Mouse (Mus musculus): ENCODE data around the gene Sult6b1. TPM values are rescaled to one million over a fixed set of nuclear protein-coding genes. Genes with fewer than 3 reads are reported as not detected.

Gene Sult6b1
- polyA plus RNA-seq, 1 experiment from 2014 or later = 0.11 TPM

DNA sequence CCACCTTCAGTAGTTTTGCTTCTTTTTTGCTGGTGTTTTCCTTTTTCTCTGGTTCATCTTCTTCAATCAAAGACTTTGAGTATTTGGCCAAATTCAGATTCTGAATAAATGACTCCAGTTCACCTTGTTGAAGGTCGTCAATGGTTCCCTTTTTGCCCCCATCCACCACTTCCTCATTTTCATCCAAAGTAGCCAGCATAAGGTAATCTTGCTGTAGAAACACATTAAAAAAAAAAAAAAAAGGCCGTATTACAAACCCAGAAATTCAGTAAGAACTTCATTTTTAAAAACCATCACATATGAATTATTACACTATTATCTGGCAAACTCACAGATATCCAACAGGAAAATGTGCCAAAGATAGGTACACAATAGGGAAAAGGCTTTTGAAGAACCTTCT lies 29.1 kb upstream of the Sult6b1 start:
- 86% methylated on average over 2 of the region's 2 CpGs for WGBS
- no peak overlapping the region for H3K9ac ChIP-seq (ENCODE audit: low read length)
- no peaks in the 10 kb centered on the region for H3K27me3 ChIP-seq (ENCODE audit: control insufficient read depth, insufficient read depth, low read length)
- ATAC-seq (ENCODE audit: insufficient read depth, low FRiP score, low TSS enrichment) (no peak), DNase-seq (ENCODE audit: low spot score) (no peak)
- H3K27ac ChIP-seq (ENCODE audit: low read depth, low read length) = no peak overlapping the region
- H3K4me3 ChIP-seq (ENCODE audit: low read depth, low read length) = peak overlapping the region; percentile 80
- H3K4me1 ChIP-seq (ENCODE audit: control insufficient read depth, insufficient read depth, low read length) = peaks cover 4% of the 10 kb centered on the region; the same call in 1 of the 2 replicates
- no peaks in the 10 kb centered on the region for H3K9me3 ChIP-seq (ENCODE audit: control insufficient read depth, low read length)
- peaks cover 6% of the 10 kb centered on the region for H3K36me3 ChIP-seq (ENCODE audit: control insufficient read depth, insufficient read depth, low read length)
- H3K4me2 ChIP-seq (ENCODE audit: low read depth) = peak overlapping the region; percentile 62

DNA sequence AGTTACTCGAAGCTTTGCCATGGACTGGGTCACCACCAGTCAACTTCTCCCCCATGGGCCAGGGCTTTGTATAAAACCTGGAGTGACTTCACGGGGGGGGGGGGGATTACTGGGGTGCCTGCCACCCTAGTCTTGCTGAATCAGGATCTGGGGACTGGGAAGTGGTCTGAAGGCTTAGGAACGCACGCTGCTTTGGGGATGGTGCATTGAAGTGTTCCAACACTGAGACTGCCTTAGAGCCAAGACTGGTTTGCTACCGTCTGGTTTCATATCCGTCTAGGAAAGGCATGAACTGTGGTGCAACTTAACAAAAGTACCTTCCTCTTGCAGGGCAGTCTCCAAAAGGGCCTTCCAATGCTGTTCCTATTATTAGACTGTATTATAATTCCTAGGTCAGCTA lies 10.9 kb upstream of the Sult6b1 start:
- H3K27ac ChIP-seq (ENCODE audit: low read depth, low read length) = no peak overlapping the region
- ATAC-seq (ENCODE audit: insufficient read depth, low FRiP score, low TSS enrichment) = no peak
- H3K4me3 ChIP-seq (ENCODE audit: low read depth, low read length) = no peak overlapping the region
- no peak overlapping the region for H3K4me2 ChIP-seq (ENCODE audit: low read depth)
- H3K4me1 ChIP-seq (ENCODE audit: control insufficient read depth, insufficient read depth, low read length) = peaks cover 3% of the 10 kb centered on the region; the same call in 1 of the 2 replicates
- no peak for DNase-seq (ENCODE audit: low spot score)
- no peak overlapping the region for H3K9ac ChIP-seq (ENCODE audit: low read length)
- peaks cover 9% of the 10 kb centered on the region for H3K36me3 ChIP-seq (ENCODE audit: control insufficient read depth, insufficient read depth, low read length)
- no peaks in the 10 kb centered on the region for H3K9me3 ChIP-seq (ENCODE audit: control insufficient read depth, low read length)
- WGBS = 53% methylated on average over 6 of the region's 6 CpGs
- H3K27me3 ChIP-seq (ENCODE audit: control insufficient read depth, insufficient read depth, low read length) = no peaks in the 10 kb centered on the region

DNA sequence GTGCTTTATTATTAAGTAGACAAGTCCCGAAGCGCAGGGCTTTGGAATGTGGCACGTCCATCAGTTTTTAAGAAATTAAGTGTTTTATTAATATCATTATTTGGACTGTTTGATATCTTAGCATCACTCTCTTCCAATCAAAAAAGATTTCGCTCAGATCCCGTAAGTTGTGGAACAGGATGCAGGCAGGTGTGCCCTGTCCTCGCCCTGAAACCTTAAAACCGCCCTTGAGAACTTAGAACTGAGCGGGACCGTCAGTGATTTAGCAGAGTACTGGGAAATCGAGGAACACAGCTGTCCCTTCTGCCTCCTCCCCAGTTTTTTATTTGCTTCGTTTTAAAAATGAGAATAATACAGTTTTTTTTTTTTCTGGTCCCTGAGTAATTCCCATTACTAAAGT lies 10.1 kb upstream of the Sult6b1 start:
- 4% methylated on average over 11 of the region's 11 CpGs for WGBS
- no peak for DNase-seq (ENCODE audit: low spot score)

DNA sequence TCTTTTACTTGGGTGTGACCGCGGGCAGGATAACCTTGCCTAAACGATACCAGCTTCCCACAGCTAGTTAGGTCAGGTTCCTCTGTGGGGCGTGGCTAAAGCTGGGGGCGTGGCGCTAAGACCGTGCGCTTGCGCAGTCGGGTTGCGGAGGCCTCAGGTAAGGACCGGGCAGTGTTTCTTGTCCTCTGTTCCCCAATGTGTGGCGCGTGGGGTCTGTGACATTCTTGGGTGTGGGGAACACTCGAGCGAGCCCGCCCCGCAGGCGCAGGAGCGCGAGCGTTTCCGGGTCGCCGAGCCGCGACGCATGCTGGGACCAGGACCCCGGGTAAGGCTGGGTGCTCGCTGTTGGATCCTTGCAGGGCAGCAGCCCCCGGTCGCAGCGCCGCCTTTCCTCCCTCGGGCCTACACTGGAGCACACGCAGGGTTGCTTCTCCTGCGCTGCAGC lies 9.6 kb upstream of the Sult6b1 start, which contains the start of gene Cebpzos:
Gene Cebpzos, plus strand, starts transcription at position 132 of the 445 bp plus-strand sequence.
- ATAC-seq (ENCODE audit: insufficient read depth, low FRiP score, low TSS enrichment) (peak; percentile 87), DNase-seq (ENCODE audit: low spot score) (peak; percentile 90)
- Histone ChIP-seq H3K4me3 (ENCODE audit: low read depth, low read length) (peak within 1 kb of the TSS; percentile 63), H3K36me3 (ENCODE audit: control insufficient read depth, insufficient read depth, low read length) (peaks cover 9% of the 10 kb centered on the region), H3K4me1 (ENCODE audit: control insufficient read depth, insufficient read depth, low read length) (peaks cover 3% of the 10 kb centered on the region; the same call in 1 of the 2 replicates), H3K4me2 (ENCODE audit: low read depth) (peak within 1 kb of the TSS; percentile 61), H3K9ac (ENCODE audit: low read length) (peak within 1 kb of the TSS; percentile 80), H3K9me3 (ENCODE audit: control insufficient read depth, low read length) (no peaks in the 10 kb centered on the region), H3K27ac (ENCODE audit: low read depth, low read length) (0 out of 2 replicates have a peak within 1 kb of the TSS, but pooled peaks have one; percentile 65), H3K27me3 (ENCODE audit: control insufficient read depth, insufficient read depth, low read length) (no peaks in the 10 kb centered on the region)
- WGBS = 0% methylated on average over 37 of the region's 37 CpGs

More for the DNA sequence above, 10.1 kb upstream of the Sult6b1 start:
- H3K9ac ChIP-seq (ENCODE audit: low read length) = peak overlapping the region; percentile 80
- ATAC-seq (ENCODE audit: insufficient read depth, low FRiP score, low TSS enrichment) = no peak
- H3K27me3 ChIP-seq (ENCODE audit: control insufficient read depth, insufficient read depth, low read length) = no peaks in the 10 kb centered on the region
- peaks cover 3% of the 10 kb centered on the region; the same call in 1 of the 2 replicates for H3K4me1 ChIP-seq (ENCODE audit: control insufficient read depth, insufficient read depth, low read length)
- H3K4me2 ChIP-seq (ENCODE audit: low read depth) = peak overlapping the region; percentile 61
- no peaks in the 10 kb centered on the region for H3K9me3 ChIP-seq (ENCODE audit: control insufficient read depth, low read length)
- peaks cover 9% of the 10 kb centered on the region for H3K36me3 ChIP-seq (ENCODE audit: control insufficient read depth, insufficient read depth, low read length)
- H3K4me3 ChIP-seq (ENCODE audit: low read depth, low read length) = peak overlapping the region; percentile 63
- H3K27ac ChIP-seq (ENCODE audit: low read depth, low read length) = 0 out of 2 replicates have a peak overlapping the region, but pooled peaks have one; percentile 65

DNA sequence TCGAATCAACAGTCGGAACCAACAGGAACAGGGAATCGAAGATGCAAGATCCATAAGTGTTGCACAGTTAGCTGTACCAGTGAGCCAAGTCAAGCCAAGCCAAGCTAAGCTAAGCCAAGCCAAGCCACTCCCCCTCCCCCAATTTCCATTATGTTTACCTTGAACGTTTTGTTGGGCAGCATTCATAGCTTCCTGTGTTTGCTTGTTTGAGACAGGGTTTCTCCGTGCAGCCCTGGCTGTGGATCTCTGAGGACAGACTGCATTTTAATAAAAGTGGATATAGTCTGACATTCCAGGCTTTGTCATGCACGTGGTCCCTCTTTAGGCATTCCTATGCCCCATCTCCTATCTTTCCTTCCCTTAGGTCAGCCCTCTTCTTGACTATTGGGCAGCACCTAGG lies 9.0 kb upstream of the Sult6b1 start:
- peak overlapping the region; percentile 63 for H3K4me3 ChIP-seq (ENCODE audit: low read depth, low read length)
- no peaks in the 10 kb centered on the region for H3K27me3 ChIP-seq (ENCODE audit: control insufficient read depth, insufficient read depth, low read length)
- H3K36me3 ChIP-seq (ENCODE audit: control insufficient read depth, insufficient read depth, low read length) = peaks cover 5% of the 10 kb centered on the region
- 57% methylated on average over 6 of the region's 6 CpGs for WGBS
- H3K27ac ChIP-seq (ENCODE audit: low read depth, low read length) = no peak overlapping the region
- DNase-seq (ENCODE audit: low spot score) (peak; percentile 20), ATAC-seq (ENCODE audit: insufficient read depth, low FRiP score, low TSS enrichment) (0 out of 2 replicates have a peak, but pooled peaks have one; percentile 5)
- peak overlapping the region; percentile 80 for H3K9ac ChIP-seq (ENCODE audit: low read length)
- peaks cover 3% of the 10 kb centered on the region; the same call in 1 of the 2 replicates for H3K4me1 ChIP-seq (ENCODE audit: control insufficient read depth, insufficient read depth, low read length)
- no peaks in the 10 kb centered on the region for H3K9me3 ChIP-seq (ENCODE audit: control insufficient read depth, low read length)
- peak overlapping the region; percentile 61 for H3K4me2 ChIP-seq (ENCODE audit: low read depth)

DNA sequence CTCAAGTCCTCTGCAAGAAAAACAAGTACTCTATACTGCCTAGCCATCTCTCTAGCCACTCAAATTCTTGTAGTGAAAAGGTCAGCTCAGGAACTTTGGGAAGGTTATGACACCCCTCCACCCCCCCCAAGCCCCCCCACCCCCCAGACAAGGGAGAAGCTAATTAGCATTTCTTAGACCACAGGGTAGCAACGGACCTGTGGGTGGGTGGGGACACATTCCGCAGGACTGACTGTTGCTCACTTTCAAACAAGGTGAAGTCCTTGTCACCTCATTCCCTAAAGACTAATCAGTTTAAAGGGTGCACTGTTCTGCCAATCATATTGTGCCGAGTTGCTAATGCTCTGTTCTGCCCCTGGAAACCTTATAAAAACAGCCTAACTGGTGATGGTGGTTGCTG lies 7.1 kb upstream of the Sult6b1 start:
- Histone ChIP-seq H3K4me3 (ENCODE audit: low read depth, low read length) (no peak overlapping the region), H3K9me3 (ENCODE audit: control insufficient read depth, low read length) (no peaks in the 10 kb centered on the region), H3K4me2 (ENCODE audit: low read depth) (no peak overlapping the region), H3K27me3 (ENCODE audit: control insufficient read depth, insufficient read depth, low read length) (no peaks in the 10 kb centered on the region), H3K27ac (ENCODE audit: low read depth, low read length) (no peak overlapping the region), H3K4me1 (ENCODE audit: control insufficient read depth, insufficient read depth, low read length) (peaks cover 3% of the 10 kb centered on the region; the same call in 1 of the 2 replicates), H3K36me3 (ENCODE audit: control insufficient read depth, insufficient read depth, low read length) (no peaks in the 10 kb centered on the region; the same call in 1 of the 2 replicates), H3K9ac (ENCODE audit: low read length) (no peak overlapping the region)
- WGBS = 70% methylated on average over 3 of the region's 3 CpGs
- DNase-seq (ENCODE audit: low spot score) (no peak), ATAC-seq (ENCODE audit: insufficient read depth, low FRiP score, low TSS enrichment) (no peak)

DNA sequence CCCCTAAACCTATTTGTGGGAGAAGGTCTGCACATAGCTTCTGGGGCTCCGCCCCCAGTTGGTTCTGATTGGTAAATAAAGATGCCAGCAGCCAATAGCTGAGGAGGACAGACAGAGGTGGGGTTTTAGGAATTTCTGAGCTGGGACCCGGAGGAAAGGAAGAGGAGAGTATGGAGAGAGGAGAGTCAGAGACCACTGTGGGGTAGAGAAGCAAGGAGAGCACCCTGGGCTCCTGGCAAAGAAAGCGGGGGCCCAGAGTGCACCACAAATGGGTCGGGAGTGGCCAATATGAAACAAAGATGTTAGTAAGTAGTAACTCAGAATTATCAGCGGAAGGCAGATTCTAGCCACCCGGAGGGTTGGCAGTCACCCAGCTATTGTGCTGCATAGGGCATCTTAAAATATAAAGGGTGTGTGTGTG lies 6.1 kb upstream of the Sult6b1 start:
- WGBS = 38% methylated on average over 6 of the region's 6 CpGs
- Histone ChIP-seq H3K4me3 (ENCODE audit: low read depth, low read length) (peak overlapping the region; percentile 22), H3K36me3 (ENCODE audit: control insufficient read depth, insufficient read depth, low read length) (no peaks in the 10 kb centered on the region), H3K4me2 (ENCODE audit: low read depth) (peak overlapping the region; percentile 31), H3K27me3 (ENCODE audit: control insufficient read depth, insufficient read depth, low read length) (no peaks in the 10 kb centered on the region), H3K9me3 (ENCODE audit: control insufficient read depth, low read length) (no peaks in the 10 kb centered on the region), H3K27ac (ENCODE audit: low read depth, low read length) (no peak overlapping the region), H3K9ac (ENCODE audit: low read length) (peak overlapping the region; percentile 18; the same call in 1 of the 2 replicates), H3K4me1 (ENCODE audit: control insufficient read depth, insufficient read depth, low read length) (peaks cover 3% of the 10 kb centered on the region; the same call in 1 of the 2 replicates)
- ATAC-seq (ENCODE audit: insufficient read depth, low FRiP score, low TSS enrichment) = peak; percentile 52; the same call in 1 of the 2 replicates
- DNase-seq (ENCODE audit: low spot score) = peak; percentile 36

DNA sequence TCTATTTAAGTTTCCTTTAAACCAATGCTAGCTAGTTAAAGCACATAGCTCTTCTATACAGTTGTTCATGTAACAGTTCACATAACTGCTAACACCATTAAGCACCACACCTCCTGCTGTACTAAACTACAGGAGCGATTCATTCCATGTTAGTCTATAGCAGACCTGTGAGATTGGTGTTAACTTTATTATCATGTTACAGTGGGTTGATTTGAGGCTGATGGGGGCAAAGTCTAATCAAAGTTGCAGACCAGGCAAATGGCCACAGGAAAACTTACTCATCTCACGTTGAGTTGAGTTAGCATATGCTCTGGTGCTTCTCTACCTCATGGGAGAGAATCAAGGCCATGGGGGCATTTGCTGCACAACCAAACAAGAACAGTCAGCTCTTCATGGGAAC lies 2.6 kb upstream of the Sult6b1 start:
- Histone ChIP-seq H3K27me3 (ENCODE audit: control insufficient read depth, insufficient read depth, low read length) (no peaks in the 10 kb centered on the region), H3K36me3 (ENCODE audit: control insufficient read depth, insufficient read depth, low read length) (no peaks in the 10 kb centered on the region), H3K4me2 (ENCODE audit: low read depth) (no peak overlapping the region), H3K9me3 (ENCODE audit: control insufficient read depth, low read length) (no peaks in the 10 kb centered on the region), H3K4me1 (ENCODE audit: control insufficient read depth, insufficient read depth, low read length) (no peaks in the 10 kb centered on the region), H3K4me3 (ENCODE audit: low read depth, low read length) (no peak overlapping the region), H3K9ac (ENCODE audit: low read length) (no peak overlapping the region), H3K27ac (ENCODE audit: low read depth, low read length) (no peak overlapping the region)
- no peak for DNase-seq (ENCODE audit: low spot score)
- ATAC-seq (ENCODE audit: insufficient read depth, low FRiP score, low TSS enrichment) = no peak
- 83% methylated on average over 2 of the region's 2 CpGs for WGBS

DNA sequence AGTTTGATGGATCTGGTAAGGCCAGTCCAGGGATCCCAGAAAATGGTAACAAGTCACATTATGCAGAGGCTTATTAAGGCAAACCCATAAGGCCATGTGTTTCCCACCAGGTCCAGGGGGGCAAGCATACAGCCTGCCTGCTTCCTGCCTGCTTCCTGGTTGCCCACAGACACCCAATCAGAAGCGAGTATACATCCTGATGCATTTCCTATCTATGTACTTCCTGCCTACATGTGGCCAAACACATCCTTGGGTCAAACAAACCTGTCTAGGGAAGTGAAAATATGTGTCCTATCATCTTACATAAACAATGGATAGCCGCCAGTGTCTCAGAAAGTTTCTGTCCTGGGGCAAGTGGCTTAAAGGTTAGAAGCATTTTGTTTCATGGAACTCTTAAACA lies 3.6 kb downstream of the Sult6b1 start:
- Histone ChIP-seq H3K9ac (ENCODE audit: low read length) (no peak overlapping the region), H3K36me3 (ENCODE audit: control insufficient read depth, insufficient read depth, low read length) (no peaks in the 10 kb centered on the region), H3K9me3 (ENCODE audit: control insufficient read depth, low read length) (no peaks in the 10 kb centered on the region), H3K27me3 (ENCODE audit: control insufficient read depth, insufficient read depth, low read length) (no peaks in the 10 kb centered on the region), H3K4me3 (ENCODE audit: low read depth, low read length) (no peak overlapping the region), H3K4me1 (ENCODE audit: control insufficient read depth, insufficient read depth, low read length) (no peaks in the 10 kb centered on the region), H3K27ac (ENCODE audit: low read depth, low read length) (no peak overlapping the region), H3K4me2 (ENCODE audit: low read depth) (no peak overlapping the region)
- DNase-seq (ENCODE audit: low spot score) (no peak), ATAC-seq (ENCODE audit: insufficient read depth, low FRiP score, low TSS enrichment) (no peak)
- WGBS = 82% methylated on average over 2 of the region's 2 CpGs

Data from neural tube, embryonic 11.5 days (tissue).